Mouse (Mus musculus) left cerebral cortex, postnatal 10 days (tissue): Measurements from ENCODE around the gene Oat. TPM values are rescaled to one million over a fixed set of nuclear protein-coding genes. Genes with fewer than 3 reads are reported as not detected.
A peak's percentile ranks its signal among the peaks of the same experiment; 100 is the strongest.

Experiments used
- DNase-seq, 2 experiments: peaks; one replicate each; pipeline ENCODE4 v3.0.0; 2021 to 2022; ENCODE audit warnings: low spot score in 2 of 2, mixed read lengths in 1 of 2; ENCODE audit errors: extremely low spot score in 1 of 2
- intact Hi-C: fragments of 180-260 bp; cut with DNase I; formaldehyde crosslinking; loops from one replicate; pipeline ENCODE4 v1.15.1; 2025
- total RNA-seq, 2 experiments: library from RNA; stranded (reverse); gene quantifications; 2 replicates each; pipeline ENCODE4 v1.2.3; 2021

The Oat gene
- total RNA-seq, 2 experiments from 2014 or later: 70.8 to 73.0 TPM

DNA sequence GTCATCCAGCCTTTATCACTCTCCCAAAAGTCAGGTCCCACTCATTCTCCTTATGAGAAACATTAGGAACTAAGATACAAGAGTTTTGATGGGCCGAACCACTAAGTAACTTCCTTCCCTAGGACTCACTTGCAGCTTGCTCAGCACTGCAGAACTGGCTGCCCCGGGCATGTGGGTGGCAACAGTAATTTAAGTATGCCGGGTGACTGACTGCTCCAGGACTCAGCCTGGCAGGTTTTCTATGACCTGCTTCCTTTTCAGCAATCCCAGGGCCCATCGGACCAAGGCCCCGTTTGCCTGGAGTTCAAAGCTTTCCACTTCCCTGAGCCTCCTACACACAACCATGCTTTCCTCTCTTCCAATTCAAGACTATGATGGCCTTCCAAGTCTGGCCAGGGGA lies 19.6 kb downstream of the Oat start:
- DNase-seq: no peak
- intact Hi-C loops: no loop called here

- no peak for DNase-seq
- intact Hi-C loops: no loop called here
These were observed 20.3 kb downstream of the Oat start for GRCm38 (mm10) chr7:132555911-132556310.

DNA sequence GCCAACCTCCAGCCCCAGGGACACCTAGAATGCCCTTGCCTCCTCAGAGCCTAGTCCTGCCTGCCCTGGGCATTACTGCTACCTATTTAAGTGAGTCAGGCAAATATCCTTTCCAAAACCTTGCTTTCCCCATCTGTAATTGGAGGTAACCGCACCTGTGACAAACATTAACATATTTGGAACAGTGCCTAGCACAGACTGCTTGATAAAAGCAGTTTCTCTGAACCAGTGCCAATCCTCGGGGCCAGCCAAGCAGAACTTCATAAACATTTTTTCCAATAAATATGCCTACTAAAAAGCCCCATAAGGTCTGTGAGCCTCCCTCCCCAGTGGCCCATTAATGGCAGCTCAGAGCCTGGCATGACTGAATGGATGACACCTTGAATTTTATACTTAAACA lies 22.1 kb downstream of the Oat start:
- DNase-seq: no peak
- intact Hi-C loops: loop anchor here (5.0 kb wide), 1 partner anchor 237 kb away; the partner anchor contains the start of gene Chst15

GRCm38 (mm10) chr7:132551351-132552126 lies 24.7 kb downstream of the Oat start:
- intact Hi-C loops: loop anchor here (1.0 to 5.0 kb wide), 3 partner anchors 234 to 653 kb away; partner anchors contain the start of gene Chst15
- DNase-seq: peak; percentile 95

- intact Hi-C loops: no loop called here
- DNase-seq: no peak
These were observed 29.1 kb downstream of the Oat start for GRCm38 (mm10) chr7:132547126-132547525.

GRCm38 (mm10) chr7:132542427-132542826 lies 33.8 kb downstream of the Oat start:
- DNase-seq: no peak
- intact Hi-C loops: no loop called here

DNA sequence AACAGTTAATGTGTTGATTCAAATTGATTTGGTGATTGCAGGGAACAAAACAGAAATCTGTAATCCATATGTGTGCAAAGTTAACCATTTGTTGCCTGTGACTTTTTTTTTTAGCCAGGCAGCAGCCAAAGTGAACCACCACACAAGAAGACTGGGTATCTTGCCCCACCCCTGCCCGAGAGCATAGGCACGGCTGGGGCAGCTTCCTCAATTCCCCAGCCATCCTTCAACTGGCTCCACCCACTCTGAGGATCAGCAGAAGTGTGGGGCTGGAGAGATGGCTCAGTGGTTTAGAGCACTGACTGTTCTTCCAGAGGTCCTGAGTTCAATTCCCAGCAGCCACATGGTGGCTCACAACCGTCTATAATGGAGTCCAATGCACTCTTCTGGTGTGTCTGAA lies 34.6 kb downstream of the Oat start:
- intact Hi-C loops: no loop called here
- DNase-seq: no peak

- no peak for DNase-seq
- intact Hi-C loops: no loop called here
These were observed 35.6 kb downstream of the Oat start for GRCm38 (mm10) chr7:132540597-132540996.

- DNase-seq: no peak
- intact Hi-C loops: no loop called here
These were observed 47.0 kb downstream of the Oat start for GRCm38 (mm10) chr7:132529206-132529605.

- no peak for DNase-seq
- intact Hi-C loops: no loop called here
These were observed 62.7 kb downstream of the Oat start for GRCm38 (mm10) chr7:132513419-132513982.

GRCm38 (mm10) chr7:132509110-132509509 lies 67.1 kb downstream of the Oat start:
- intact Hi-C loops: no loop called here
- no peak for DNase-seq

Other genes starting within 250 kb of the Oat start
- gene Nkx1-2, start 23.2 kb upstream of the Oat start, total RNA-seq: not detected
- 10 to 100 TPM; 28.6 to 31.6 TPM for gene Lhpp, start 34.2 kb upstream of the Oat start, total RNA-seq
- gene Fam53b, start 237.5 kb upstream of the Oat start, total RNA-seq: 10 to 100 TPM; 13.9 to 14.5 TPM